Mouse (Mus musculus): ENCODE measurements around the gene Mcm7. TPM values are rescaled to one million over a fixed set of nuclear protein-coding genes. Genes with fewer than 3 reads are reported as not detected.

Mcm7 gene
- polyA plus RNA-seq, 1 experiment from 2014 or later = 91.8 TPM

GRCm38 (mm10) chr5:138154390-138154789, 17.8 kb downstream of the Mcm7 start:
- Histone ChIP-seq H3K27me3 (no peaks in the 10 kb centered on the region), H3K4me3 (peak overlapping the region; percentile 78), H3K4me2 (peak overlapping the region; percentile 68), H3K27ac (no peak overlapping the region), H3K36me3 (peaks cover 27% of the 10 kb centered on the region), H3K9ac (peak overlapping the region; percentile 69; the same call in 1 of the 2 replicates), H3K9me3 (replicated peaks) (no peaks in the 10 kb centered on the region), H3K4me1 (replicated peaks) (peaks cover 2% of the 10 kb centered on the region; the same call in 1 of the 2 replicates)
- WGBS = 75% methylated on average over 3 of the region's 3 CpGs
- ATAC-seq (replicated peaks; ENCODE audit: insufficient number of reproducible peaks, insufficient read depth, low FRiP score, low read depth) = no peak

GRCm38 (mm10) chr5:138138585-138138984, 33.6 kb downstream of the Mcm7 start:
- 56% methylated on average over 4 of the region's 4 CpGs for WGBS
- no peak overlapping the region for H3K9ac ChIP-seq
- ATAC-seq (replicated peaks; ENCODE audit: insufficient number of reproducible peaks, insufficient read depth, low FRiP score, low read depth) = no peak

GRCm38 (mm10) chr5:138137935-138138549, 34.2 kb downstream of the Mcm7 start:
- peaks cover 32% of the 10 kb centered on the region for H3K36me3 ChIP-seq
- H3K4me2 ChIP-seq = no peak overlapping the region
- no peak overlapping the region for H3K9ac ChIP-seq
- 56% methylated on average over 8 of the region's 8 CpGs for WGBS
- H3K4me1 ChIP-seq (replicated peaks) = no peaks in the 10 kb centered on the region
- no peak overlapping the region for H3K27ac ChIP-seq
- no peaks in the 10 kb centered on the region for H3K9me3 ChIP-seq (replicated peaks)
- no peak overlapping the region for H3K4me3 ChIP-seq
- no peak for ATAC-seq (replicated peaks; ENCODE audit: insufficient number of reproducible peaks, insufficient read depth, low FRiP score, low read depth)
- no peaks in the 10 kb centered on the region for H3K27me3 ChIP-seq

More at GRCm38 (mm10) chr5:138138585-138138984, 33.6 kb downstream of the Mcm7 start:
- no peak overlapping the region for H3K27ac ChIP-seq
- H3K4me1 ChIP-seq (replicated peaks) = no peaks in the 10 kb centered on the region
- H3K9me3 ChIP-seq (replicated peaks) = no peaks in the 10 kb centered on the region
- H3K4me2 ChIP-seq = no peak overlapping the region
- peaks cover 29% of the 10 kb centered on the region for H3K36me3 ChIP-seq
- H3K4me3 ChIP-seq = no peak overlapping the region
- H3K27me3 ChIP-seq = no peaks in the 10 kb centered on the region

DNA sequence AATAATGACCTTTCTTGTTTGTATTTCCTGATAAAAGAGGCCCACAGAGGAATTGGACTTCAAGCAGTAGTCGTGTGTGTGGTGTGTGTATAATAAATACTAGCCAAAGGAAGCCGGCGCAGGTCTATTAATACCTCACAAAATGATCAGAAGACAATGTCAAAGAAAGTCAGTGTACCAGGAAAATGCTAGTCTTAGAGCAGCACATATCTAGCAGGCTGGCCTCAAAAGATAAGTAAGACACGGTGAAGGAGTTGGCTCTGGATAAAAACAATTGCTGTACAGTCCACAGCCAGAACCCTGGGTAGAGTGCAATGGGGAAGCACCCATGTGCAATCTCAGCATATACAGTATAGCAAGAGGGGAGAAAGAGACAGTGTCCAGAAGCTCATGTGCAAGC, 35.0 kb downstream of the Mcm7 start:
- Histone ChIP-seq H3K27me3 (no peaks in the 10 kb centered on the region), H3K9ac (no peak overlapping the region), H3K4me3 (no peak overlapping the region), H3K4me2 (no peak overlapping the region), H3K36me3 (peaks cover 37% of the 10 kb centered on the region), H3K9me3 (replicated peaks) (no peaks in the 10 kb centered on the region), H3K27ac (no peak overlapping the region), H3K4me1 (replicated peaks) (no peaks in the 10 kb centered on the region)
- 58% methylated on average over 4 of the region's 4 CpGs for WGBS
- ATAC-seq (replicated peaks; ENCODE audit: insufficient number of reproducible peaks, insufficient read depth, low FRiP score, low read depth) = no peak

DNA sequence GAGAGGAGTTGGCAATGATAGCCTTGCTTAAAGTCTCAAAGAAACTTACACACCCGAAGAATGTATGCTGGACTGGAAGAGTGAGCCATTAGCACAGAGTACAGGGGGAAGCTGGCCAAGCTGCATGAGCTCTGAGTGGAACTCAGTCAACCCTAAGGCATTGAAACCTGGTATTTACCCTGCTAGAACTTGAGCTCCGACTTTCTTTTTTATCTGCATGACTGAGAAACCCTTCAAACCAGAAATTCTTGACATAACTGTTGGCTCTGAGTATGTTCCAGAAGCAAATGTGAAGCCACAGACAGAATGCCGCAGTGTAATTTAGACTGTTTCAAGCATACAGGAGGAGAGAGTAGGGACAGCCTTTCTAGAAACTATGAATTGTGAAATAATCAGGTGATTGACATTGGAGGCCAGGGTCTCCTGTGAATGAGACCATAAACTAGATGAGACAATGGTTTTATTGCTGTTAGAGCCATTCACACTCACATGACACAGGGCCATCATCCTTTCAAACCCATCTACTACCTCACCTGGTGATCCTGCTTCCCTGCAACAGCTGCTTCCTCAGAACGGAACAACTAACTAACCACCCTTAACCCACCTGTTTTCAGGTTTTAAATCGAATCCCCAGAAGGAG, 39.7 kb downstream of the Mcm7 start:
- Histone ChIP-seq H3K27me3 (no peaks in the 10 kb centered on the region), H3K4me1 (replicated peaks) (no peaks in the 10 kb centered on the region), H3K27ac (no peak overlapping the region), H3K4me2 (no peak overlapping the region), H3K9me3 (replicated peaks) (no peaks in the 10 kb centered on the region), H3K4me3 (no peak overlapping the region), H3K9ac (no peak overlapping the region), H3K36me3 (peaks cover 66% of the 10 kb centered on the region)
- ATAC-seq (replicated peaks; ENCODE audit: insufficient number of reproducible peaks, insufficient read depth, low FRiP score, low read depth) = no peak
- WGBS = 78% methylated on average over 5 of the region's 5 CpGs

GRCm38 (mm10) chr5:138118041-138118440, 54.2 kb downstream of the Mcm7 start:
- H3K36me3 ChIP-seq = peaks cover 18% of the 10 kb centered on the region
- H3K9ac ChIP-seq = no peak overlapping the region
- no peak for ATAC-seq (replicated peaks; ENCODE audit: insufficient number of reproducible peaks, insufficient read depth, low FRiP score, low read depth)
- peaks cover 20% of the 10 kb centered on the region for H3K4me1 ChIP-seq (replicated peaks)
- no peaks in the 10 kb centered on the region for H3K27me3 ChIP-seq
- 63% methylated on average over 3 of the region's 3 CpGs for WGBS
- peak overlapping the region; percentile 76 for H3K4me3 ChIP-seq
- H3K27ac ChIP-seq = no peak overlapping the region; the same call in 1 of the 2 replicates
- H3K4me2 ChIP-seq = peak overlapping the region; percentile 69
- no peaks in the 10 kb centered on the region for H3K9me3 ChIP-seq (replicated peaks)

- Histone ChIP-seq H3K27me3 (no peaks in the 10 kb centered on the region), H3K4me3 (peak overlapping the region; percentile 76), H3K4me1 (replicated peaks) (peaks cover 20% of the 10 kb centered on the region), H3K9ac (peak overlapping the region; percentile 83), H3K36me3 (peaks cover 18% of the 10 kb centered on the region), H3K9me3 (replicated peaks) (no peaks in the 10 kb centered on the region), H3K27ac (peak overlapping the region; percentile 95), H3K4me2 (peak overlapping the region; percentile 69)
- 7% methylated on average over 16 of the region's 16 CpGs for WGBS
- no peak for ATAC-seq (replicated peaks; ENCODE audit: insufficient number of reproducible peaks, insufficient read depth, low FRiP score, low read depth)
These were observed 54.8 kb downstream of the Mcm7 start for GRCm38 (mm10) chr5:138117199-138118015.

GRCm38 (mm10) chr5:138116255-138117198, 55.7 kb downstream of the Mcm7 start, which contains the start of gene Zscan21:
TSS of gene Zscan21 (plus strand) at chr5:138116903.
- H3K4me3 ChIP-seq = peak within 1 kb of the TSS; percentile 76
- H3K4me2 ChIP-seq = peak within 1 kb of the TSS; percentile 69
- no peaks in the 10 kb centered on the region for H3K9me3 ChIP-seq (replicated peaks)
- peaks cover 15% of the 10 kb centered on the region for H3K36me3 ChIP-seq
- H3K27ac ChIP-seq = peak within 1 kb of the TSS; percentile 95
- peaks cover 20% of the 10 kb centered on the region for H3K4me1 ChIP-seq (replicated peaks)
- peak; percentile 96 for ATAC-seq (replicated peaks; ENCODE audit: insufficient number of reproducible peaks, insufficient read depth, low FRiP score, low read depth)
- whole genome bisulfite sequencing = 6% methylated on average over 38 of the region's 38 CpGs
- peak within 1 kb of the TSS; percentile 83 for H3K9ac ChIP-seq
- no peaks in the 10 kb centered on the region for H3K27me3 ChIP-seq
